Mouse (Mus musculus): ENCODE measurements around the gene Mthfd1.

DNA sequence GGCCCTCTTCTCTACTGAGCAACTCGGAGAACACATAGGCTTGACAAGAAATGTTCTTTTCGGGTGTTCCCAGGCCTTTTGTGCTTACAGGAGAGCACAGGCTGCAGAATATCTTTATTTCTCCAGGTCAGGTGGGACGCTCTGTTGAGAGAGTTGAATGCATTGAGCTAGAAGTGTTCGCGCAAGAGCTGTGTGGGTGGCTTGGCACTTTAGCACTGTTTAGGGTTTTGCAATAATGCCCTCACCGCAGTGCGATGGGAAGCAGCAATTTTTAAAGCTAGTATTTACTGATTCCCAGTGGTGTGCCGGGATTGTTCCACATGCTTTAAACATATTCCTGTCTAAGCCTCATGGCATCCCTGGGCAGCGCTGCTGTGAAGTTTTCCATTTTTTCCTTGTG, 56.1 kb downstream of the Mthfd1 start:
- TF ChIP-seq CTCF (IDR thresholded peaks at IDR 0.05 in 2 of 3, conservative IDR thresholded peaks at IDR 0.05 in 1 of 3; ENCODE audit: control insufficient read depth in 1 of 3, insufficient read depth in 1 of 3, low read depth in 2 of 3, low read length in 3 of 3, poor library complexity in 1 of 3, severe bottlenecking in 1 of 3) (no peak), POLR2A (IDR thresholded peaks at IDR 0.05; ENCODE audit: control insufficient read depth in 1 of 2, insufficient read depth in 1 of 2, low read depth in 1 of 2, low read length in 2 of 2, poor library complexity in 1 of 2) (no peak), NRF1 (IDR thresholded peaks at IDR 0.05; ENCODE audit: insufficient read depth, low read depth, low read length, poor library complexity, severe bottlenecking) (no peak), EP300 (IDR thresholded peaks at IDR 0.05; ENCODE audit: low read depth in 1 of 2, low read length in 2 of 2) (no peak), GABPA (IDR thresholded peaks at IDR 0.05; ENCODE audit: low read depth, low read length) (no peak), ZNF384 (IDR thresholded peaks at IDR 0.05; ENCODE audit: low read depth, low read length) (no peak), TCF12 (IDR thresholded peaks at IDR 0.05; ENCODE audit: low read depth, low read length) (no peak), USF1 (IDR thresholded peaks at IDR 0.05; ENCODE audit: low read depth, low read length) (no peak), MEF2A (IDR thresholded peaks at IDR 0.05; ENCODE audit: extremely low read depth, insufficient replicate concordance, low read depth, low read length, poor library complexity, severe bottlenecking) (no peak), GATA1 (IDR thresholded peaks at IDR 0.05; ENCODE audit: low read depth, low read length) (no peak), TAL1 (IDR thresholded peaks at IDR 0.05; ENCODE audit: low read length) (no peak), HCFC1 (IDR thresholded peaks at IDR 0.05; ENCODE audit: low read depth, low read length) (no peak), CHD2 (IDR thresholded peaks at IDR 0.05; ENCODE audit: low read length) (no peak), ZKSCAN1 (IDR thresholded peaks at IDR 0.05; ENCODE audit: low read depth, low read length) (no peak)

Measured in MEL (cell line).